ENCODE assay signal across 9 mouse cellular contexts in genomic region chr1:79696933-79697332, GRCm38 (mm10). TPM values are rescaled to one million over a fixed set of nuclear protein-coding genes. Genes with fewer than 3 reads are reported as not detected.
DNase-seq lines count a peak whose midpoint lies in the region; ATAC-seq and TF ChIP-seq lines count a peak whose summit lies in the region.
"Had no signal": no experiment of that assay in that cellular context is flagged by ENCODE, and none has a peak within 500 bp of the region (broad histone marks: within the 10 kb centered on the region; RNA-seq: fewer than 3 reads in every experiment).

No protein-coding gene starts in this region.

- no peaks in the 10 kb centered on the region for H3K27me3 ChIP-seq in heart, embryonic 12.5 days (replicated peaks)
- no peaks in the 10 kb centered on the region for H3K27me3 ChIP-seq in lung, postnatal 0 days (replicated peaks; ENCODE audit: insufficient read depth, low read length)
- H3K27me3 ChIP-seq in forebrain, embryonic 13.5 days, result no peaks in the 10 kb centered on the region
- H3K27me3 ChIP-seq in neural tube, embryonic 13.5 days, result no peaks in the 10 kb centered on the region

- TF ChIP-seq EP300 in lung, postnatal 0 days (IDR thresholded peaks at IDR 0.05), result no peak

- no peak overlapping the region for H3K27ac ChIP-seq in heart, embryonic 12.5 days (ENCODE audit: poor library complexity, severe bottlenecking)
- H3K27ac ChIP-seq in lung, postnatal 0 days (ENCODE audit: low read length), result no peak overlapping the region
- peak overlapping the region; percentile 37; the same call in 1 of the 2 replicates for H3K27ac ChIP-seq in forebrain, embryonic 13.5 days
- 0 out of 2 replicates have a peak overlapping the region, but pooled peaks have one; percentile 24 for H3K27ac ChIP-seq in neural tube, embryonic 13.5 days (replicated peaks)

- WGBS in heart, embryonic 12.5 days, result 55% methylated on average over 5 of the region's 5 CpGs
- WGBS in lung, postnatal 0 days, result 43% methylated on average over 5 of the region's 5 CpGs
- WGBS in forebrain, embryonic 13.5 days, result 50% methylated on average over 5 of the region's 5 CpGs
- WGBS in neural tube, embryonic 13.5 days, result 61% methylated on average over 5 of the region's 5 CpGs

- H3K9me3 ChIP-seq in heart, embryonic 12.5 days (replicated peaks), result no peaks in the 10 kb centered on the region
- H3K9me3 ChIP-seq in lung, postnatal 0 days (ENCODE audit: low read length), result no peaks in the 10 kb centered on the region
- no peaks in the 10 kb centered on the region for H3K9me3 ChIP-seq in forebrain, embryonic 13.5 days (replicated peaks)
- H3K9me3 ChIP-seq in neural tube, embryonic 13.5 days, result no peaks in the 10 kb centered on the region

- DNase-seq in heart, postnatal 25 days (ENCODE audit: low spot score), result no peak
- DNase-seq in lung, postnatal 0 days (ENCODE audit: low spot score), result no peak
- DNase-seq in lung, postnatal 10 days, result no peak
- DNase-seq in ovary, postnatal 10 days (ENCODE audit: low spot score), result no peak
- DNase-seq in frontal cortex, postnatal 14 days (ENCODE audit: low spot score in 2 of 2), result no peak

- H3K4me2 ChIP-seq in heart, embryonic 12.5 days, result no peak overlapping the region
- H3K4me2 ChIP-seq in lung, postnatal 0 days (replicated peaks; ENCODE audit: low read depth, low read length), result no peak overlapping the region
- H3K4me2 ChIP-seq in forebrain, embryonic 13.5 days, result no peak overlapping the region
- no peak overlapping the region for H3K4me2 ChIP-seq in neural tube, embryonic 13.5 days
- H3K4me2 ChIP-seq: liver, embryonic 11.5 days had no signal

- no peak for TF ChIP-seq CTCF in lung, postnatal 0 days (IDR thresholded peaks at IDR 0.05)

- H3K4me1 ChIP-seq in heart, embryonic 12.5 days (replicated peaks), result peaks cover 7% of the 10 kb centered on the region
- no peaks in the 10 kb centered on the region; the same call in 1 of the 2 replicates for H3K4me1 ChIP-seq in lung, postnatal 0 days (ENCODE audit: insufficient read depth, low read depth, low read length)
- peaks cover 19% of the 10 kb centered on the region for H3K4me1 ChIP-seq in forebrain, embryonic 13.5 days
- H3K4me1 ChIP-seq in neural tube, embryonic 13.5 days (replicated peaks), result peaks cover 12% of the 10 kb centered on the region

- intact Hi-C loops in heart, postnatal 25 days (cut with DNase I), result no loop called here

- peak; percentile 53; the same call in 1 of the 2 replicates for ATAC-seq in heart, embryonic 12.5 days (ENCODE audit: insufficient number of reproducible peaks, low FRiP score)
- peak; percentile 38 for ATAC-seq in lung, postnatal 0 days
- peak; percentile 48 for ATAC-seq in forebrain, embryonic 13.5 days
- no peak for ATAC-seq in neural tube, embryonic 13.5 days (ENCODE audit: low read depth)

- no peak overlapping the region for H3K4me3 ChIP-seq in heart, embryonic 12.5 days
- H3K4me3 ChIP-seq in lung, postnatal 0 days (ENCODE audit: low read depth, low read length), result no peak overlapping the region
- no peak overlapping the region for H3K4me3 ChIP-seq in forebrain, embryonic 13.5 days
- H3K4me3 ChIP-seq in neural tube, embryonic 13.5 days, result no peak overlapping the region

- peaks cover 3% of the 10 kb centered on the region for H3K36me3 ChIP-seq in heart, embryonic 12.5 days
- H3K36me3 ChIP-seq in lung, postnatal 0 days (ENCODE audit: insufficient read depth, low read length), result no peaks in the 10 kb centered on the region
- peaks cover 4% of the 10 kb centered on the region; the same call in 1 of the 2 replicates for H3K36me3 ChIP-seq in forebrain, embryonic 13.5 days (ENCODE audit: poor library complexity, severe bottlenecking)
- H3K36me3 ChIP-seq in neural tube, embryonic 13.5 days, result peaks cover 12% of the 10 kb centered on the region; the same call in 1 of the 2 replicates

- no peak overlapping the region for H3K9ac ChIP-seq in heart, embryonic 12.5 days
- no peak overlapping the region for H3K9ac ChIP-seq in lung, postnatal 0 days (replicated peaks; ENCODE audit: low read depth)
- no peak overlapping the region for H3K9ac ChIP-seq in forebrain, embryonic 13.5 days
- H3K9ac ChIP-seq in neural tube, embryonic 13.5 days, result no peak overlapping the region

RNA-seq across cellular contexts. Expression of gene Ap1s3, which starts 25.2 kb away (rescaled TPM):
- 0.17 and 0.20 TPM in 2 replicates for polyA plus RNA-seq in heart, embryonic 12.5 days (2016; fragmentation: Nextera tagmentation; extraction: Ambion mirVana)
- under 1 TPM; 0.08 to 0.56 TPM for total RNA-seq in heart, postnatal 25 days (2021)
- 1.2 and 1.6 TPM in 2 replicates for polyA plus RNA-seq in lung, postnatal 0 days (2015; fragmentation: Nextera tagmentation; extraction: Ambion mirVana)
- 0.28 TPM in 1 of 2 replicates, not detected in the other for polyA plus RNA-seq in forebrain, embryonic 13.5 days (2015; fragmentation: Nextera tagmentation; extraction: Ambion mirVana)
- not detected in 2 replicates for polyA plus RNA-seq in neural tube, embryonic 13.5 days (2015; fragmentation: Nextera tagmentation; extraction: Ambion mirVana)

Comparison
In these comparisons a context has a peak if more than half of its experiments do, and no peak if none do; other contexts are left out.
1. H3K27ac ChIP-seq: peak in forebrain, embryonic 13.5 days (single experiment) and neural tube, embryonic 13.5 days (single experiment); none in heart, embryonic 12.5 days (single experiment) and lung, postnatal 0 days (single experiment).